Mouse (Mus musculus) limb, embryonic 12.5 days (tissue): ENCODE measurements at regions not wholly inside any gene's neighbourhood (a gene's known extent, or its start where the extent isn't known, plus 50 kb on each side); places are given as distances from the start of the nearest gene placed in this dataset.

ENCODE experiments used
- ATAC-seq: fragments of 200-750 bp; cut with Nextera tagmentation; 2 replicates; pipeline ENCODE4 v1.8.0; 2017; ENCODE audit warnings: low read depth, moderate TSS enrichment; ENCODE audit not compliant: insufficient number of reproducible peaks, insufficient read depth, low FRiP score, low TSS enrichment
- H3K27ac ChIP-seq: fragments of 300-500 bp; sonication (generic); 2 replicates; pipeline ENCODE4 v1.5.1; 2016; ENCODE audit warnings: mild to moderate bottlenecking, moderate library complexity
- H3K27me3 ChIP-seq: fragments of 300-500 bp; sonication (generic); 2 replicates; pipeline ENCODE4 v1.6.1; 2016; ENCODE audit warnings: mild to moderate bottlenecking, moderate library complexity
- H3K36me3 ChIP-seq: fragments of 300-500 bp; sonication (generic); 2 replicates; pipeline ENCODE4 v1.6.1; 2016; ENCODE audit warnings: mild to moderate bottlenecking, moderate library complexity
- H3K4me1 ChIP-seq: fragments of 300-500 bp; sonication (generic); replicated peaks from 2 replicates; pipeline ENCODE4 v1.6.1; 2016
- H3K4me2 ChIP-seq: fragments of 300-500 bp; sonication (generic); 2 replicates; pipeline ENCODE4 v1.6.1; 2016; ENCODE audit warnings: mild to moderate bottlenecking, moderate library complexity
- H3K4me3 ChIP-seq: fragments of 300-500 bp; sonication (generic); replicated peaks from 2 replicates; pipeline ENCODE4 v1.5.1; 2016; ENCODE audit warnings: mild to moderate bottlenecking
- H3K9ac ChIP-seq: fragments of 300-500 bp; sonication (generic); replicated peaks from 2 replicates; pipeline ENCODE4 v1.6.1; 2016; ENCODE audit warnings: mild to moderate bottlenecking, moderate library complexity
- H3K9me3 ChIP-seq: fragments of 300-500 bp; sonication (generic); 2 replicates; pipeline ENCODE4 v1.6.1; 2016; ENCODE audit warnings: mild to moderate bottlenecking, moderate library complexity
- WGBS: fragments of 180-500 bp; shearing (Covaris S2); methylation state at CpG from one replicate; pipeline ENCODE4 v1.1.7; 2016; 5-methylcytosine and 5-hydroxymethylcytosine counted together

DNA sequence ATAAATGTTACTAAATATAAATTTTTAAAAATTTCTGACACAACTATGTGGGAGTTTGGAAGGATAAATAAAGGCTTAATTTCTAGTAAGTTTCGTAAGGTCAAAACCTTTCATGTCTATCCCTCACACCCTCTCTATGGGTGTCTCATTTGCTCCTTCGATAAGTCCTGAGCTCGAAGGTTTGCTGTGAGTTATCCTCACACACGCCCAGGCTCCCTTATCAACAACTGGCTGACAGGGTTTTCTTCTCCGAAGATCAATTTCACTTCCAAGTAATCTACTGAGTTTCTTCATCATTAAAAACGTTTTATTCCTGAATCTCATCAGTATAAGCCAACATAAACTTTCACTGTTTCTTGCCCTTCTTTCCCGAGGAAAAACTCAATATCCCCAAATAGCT is 416.0 kb upstream of the Nudt12 start:
- no peaks in the 10 kb centered on the region for H3K4me1 ChIP-seq
- H3K27me3 ChIP-seq: no peaks in the 10 kb centered on the region
- ATAC-seq: no peak
- no peak overlapping the region for H3K4me3 ChIP-seq
- H3K27ac ChIP-seq: no peak overlapping the region
- no peak overlapping the region for H3K9ac ChIP-seq
- H3K36me3 ChIP-seq: no peaks in the 10 kb centered on the region
- no peaks in the 10 kb centered on the region for H3K9me3 ChIP-seq
- 68% methylated on average over 7 of the region's 7 CpGs for WGBS
- no peak overlapping the region for H3K4me2 ChIP-seq

- 14% methylated on average over 14 of the region's 14 CpGs for WGBS
- Histone ChIP-seq H3K27ac (no peak overlapping the region), H3K9me3 (no peaks in the 10 kb centered on the region), H3K9ac (no peak overlapping the region), H3K4me1 (no peaks in the 10 kb centered on the region), H3K27me3 (no peaks in the 10 kb centered on the region), H3K4me3 (peak overlapping the region; percentile 28), H3K36me3 (no peaks in the 10 kb centered on the region), H3K4me2 (peak overlapping the region; percentile 53)
- peak; percentile 63; the same call in 1 of the 2 replicates for ATAC-seq
Observed at GRCm38 (mm10) chr17:59421489-59421888, 408.3 kb upstream of the Nudt12 start.

- no peaks in the 10 kb centered on the region for H3K9me3 ChIP-seq
Observed at GRCm38 (mm10) chr17:59409315-59409714, 396.1 kb upstream of the Nudt12 start.

DNA sequence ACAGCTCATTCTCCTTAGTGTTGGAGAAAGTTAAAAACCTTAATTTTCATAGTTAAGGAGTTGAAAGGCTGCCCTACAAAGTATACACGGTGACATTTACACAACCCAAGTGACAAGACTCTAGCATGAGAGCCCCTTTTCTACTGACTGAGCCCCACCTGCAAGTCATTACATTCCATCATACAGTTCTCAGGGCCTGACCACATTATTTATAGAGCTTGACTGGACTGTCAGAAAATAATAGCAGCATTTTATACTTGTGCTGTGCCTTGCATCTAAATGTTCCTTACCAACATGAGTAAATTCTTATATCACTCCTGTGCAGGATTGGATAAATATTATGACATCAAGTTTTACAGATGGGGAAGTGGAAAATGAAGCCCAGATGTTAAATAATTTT is 391.4 kb upstream of the Nudt12 start:
- Histone ChIP-seq H3K4me3 (no peak overlapping the region), H3K27ac (no peak overlapping the region), H3K4me2 (no peak overlapping the region), H3K4me1 (no peaks in the 10 kb centered on the region), H3K9me3 (no peaks in the 10 kb centered on the region), H3K9ac (no peak overlapping the region), H3K36me3 (no peaks in the 10 kb centered on the region), H3K27me3 (no peaks in the 10 kb centered on the region)
- 53% methylated on average over 1 of the region's 1 CpGs for WGBS
- ATAC-seq: no peak

More at GRCm38 (mm10) chr17:59409315-59409714, 396.1 kb upstream of the Nudt12 start:
- no peak overlapping the region for H3K27ac ChIP-seq
- no peaks in the 10 kb centered on the region for H3K36me3 ChIP-seq
- H3K4me1 ChIP-seq: no peaks in the 10 kb centered on the region
- no peak overlapping the region for H3K4me3 ChIP-seq
- no peak overlapping the region for H3K9ac ChIP-seq
- no peak overlapping the region for H3K4me2 ChIP-seq
- WGBS: 87% methylated on average over 2 of the region's 2 CpGs
- ATAC-seq: no peak
- no peaks in the 10 kb centered on the region for H3K27me3 ChIP-seq

DNA sequence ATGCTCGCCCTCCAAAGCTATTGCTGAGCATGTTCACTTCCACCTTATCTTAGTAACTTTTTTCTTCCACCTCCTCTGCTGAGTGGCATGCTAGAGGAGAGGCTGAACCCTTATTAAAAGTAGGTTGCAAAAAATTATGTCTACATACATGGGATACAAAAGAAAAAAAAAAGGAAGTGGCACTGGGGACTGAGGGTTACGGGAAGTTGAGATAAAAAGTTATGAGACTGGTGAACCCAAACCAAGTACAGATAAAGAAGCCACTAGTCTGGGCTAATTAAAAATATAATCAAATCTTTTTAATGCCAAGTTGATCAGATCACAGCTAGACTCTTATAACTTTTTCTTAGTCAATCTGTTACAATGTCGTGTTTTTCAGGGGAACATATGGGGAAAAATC is 384.2 kb upstream of the Nudt12 start:
- Histone ChIP-seq H3K9me3 (no peaks in the 10 kb centered on the region), H3K4me2 (no peak overlapping the region), H3K27ac (no peak overlapping the region), H3K4me1 (no peaks in the 10 kb centered on the region), H3K9ac (no peak overlapping the region), H3K4me3 (no peak overlapping the region), H3K27me3 (no peaks in the 10 kb centered on the region), H3K36me3 (no peaks in the 10 kb centered on the region)
- WGBS: 91% methylated on average over 3 of the region's 3 CpGs
- no peak for ATAC-seq

GRCm38 (mm10) chr17:59383107-59383438 is 369.9 kb upstream of the Nudt12 start:
- peak overlapping the region; percentile 73 for H3K27ac ChIP-seq
- no peak overlapping the region for H3K4me2 ChIP-seq
- no peaks in the 10 kb centered on the region for H3K27me3 ChIP-seq
- WGBS: 60% methylated on average over 5 of the region's 5 CpGs
- H3K4me1 ChIP-seq: peaks cover 15% of the 10 kb centered on the region
- H3K4me3 ChIP-seq: no peak overlapping the region
- H3K9me3 ChIP-seq: no peaks in the 10 kb centered on the region
- H3K36me3 ChIP-seq: no peaks in the 10 kb centered on the region
- no peak overlapping the region for H3K9ac ChIP-seq
- peak; percentile 31; the same call in 1 of the 2 replicates for ATAC-seq

GRCm38 (mm10) chr17:59382225-59383106 is 369.3 kb upstream of the Nudt12 start:
- WGBS: 56% methylated on average over 7 of the region's 7 CpGs
- no peak overlapping the region for H3K4me2 ChIP-seq
- no peaks in the 10 kb centered on the region for H3K36me3 ChIP-seq
- H3K4me1 ChIP-seq: peaks cover 15% of the 10 kb centered on the region
- no peaks in the 10 kb centered on the region for H3K27me3 ChIP-seq
- no peaks in the 10 kb centered on the region for H3K9me3 ChIP-seq
- ATAC-seq: peak; percentile 87; the same call in 1 of the 2 replicates
- peak overlapping the region; percentile 73 for H3K27ac ChIP-seq
- no peak overlapping the region for H3K9ac ChIP-seq
- H3K4me3 ChIP-seq: no peak overlapping the region

DNA sequence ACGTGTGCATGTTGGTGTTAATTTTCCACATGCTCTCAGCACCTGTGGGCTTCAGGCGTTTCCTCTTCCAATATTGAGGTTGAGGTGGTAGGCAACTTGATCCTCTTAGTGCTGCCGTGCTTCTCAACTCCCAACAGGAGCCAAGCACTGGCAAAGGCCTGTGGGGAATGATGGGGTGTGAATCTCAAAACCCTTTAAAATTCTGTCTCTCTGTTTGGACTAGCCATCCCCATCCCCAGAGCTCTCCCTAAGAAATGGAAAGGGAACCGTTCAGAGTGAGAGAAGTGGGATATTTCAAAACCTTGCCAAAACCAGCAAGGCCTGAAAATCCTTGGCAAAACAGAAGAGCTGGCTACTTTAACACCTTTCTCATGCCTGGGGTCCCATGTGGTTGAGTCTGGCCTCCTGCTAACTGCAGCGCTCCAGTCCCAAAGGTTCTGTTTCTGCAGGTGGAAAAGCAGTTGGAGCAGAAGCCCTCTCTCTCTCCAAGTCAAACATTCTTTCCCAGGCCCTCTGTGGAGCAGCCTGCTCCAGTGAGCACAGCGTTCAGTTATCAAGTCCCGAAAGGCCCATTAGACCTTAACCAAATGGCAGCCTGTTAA is 360.4 kb upstream of the Nudt12 start:
- H3K27ac ChIP-seq: peak overlapping the region; percentile 62
- 33% methylated on average over 7 of the region's 7 CpGs for WGBS
- no peak overlapping the region for H3K9ac ChIP-seq
- no peaks in the 10 kb centered on the region for H3K36me3 ChIP-seq
- H3K4me1 ChIP-seq: peaks cover 16% of the 10 kb centered on the region
- H3K27me3 ChIP-seq: no peaks in the 10 kb centered on the region
- H3K4me2 ChIP-seq: no peak overlapping the region
- ATAC-seq: peak; percentile 59; the same call in 1 of the 2 replicates
- H3K9me3 ChIP-seq: no peaks in the 10 kb centered on the region
- H3K4me3 ChIP-seq: no peak overlapping the region

- H3K4me1 ChIP-seq: peaks cover 22% of the 10 kb centered on the region
- H3K4me2 ChIP-seq: no peak overlapping the region
- no peak overlapping the region for H3K4me3 ChIP-seq
- H3K27me3 ChIP-seq: no peaks in the 10 kb centered on the region
- H3K27ac ChIP-seq: no peak overlapping the region
- no peak for ATAC-seq
- no peak overlapping the region for H3K9ac ChIP-seq
- no peaks in the 10 kb centered on the region for H3K36me3 ChIP-seq
- H3K9me3 ChIP-seq: no peaks in the 10 kb centered on the region
- WGBS: 90% methylated on average over 7 of the region's 7 CpGs
Observed at GRCm38 (mm10) chr17:59369624-59370541, 356.7 kb upstream of the Nudt12 start.

GRCm38 (mm10) chr17:59365340-59365739 is 352.2 kb upstream of the Nudt12 start:
- Histone ChIP-seq H3K36me3 (no peaks in the 10 kb centered on the region), H3K9ac (no peak overlapping the region), H3K9me3 (no peaks in the 10 kb centered on the region), H3K4me1 (peaks cover 13% of the 10 kb centered on the region), H3K4me3 (no peak overlapping the region), H3K27ac (peak overlapping the region; percentile 71; the same call in 1 of the 2 replicates), H3K4me2 (no peak overlapping the region), H3K27me3 (no peaks in the 10 kb centered on the region)
- 36% methylated on average over 2 of the region's 2 CpGs for WGBS
- no peak for ATAC-seq

DNA sequence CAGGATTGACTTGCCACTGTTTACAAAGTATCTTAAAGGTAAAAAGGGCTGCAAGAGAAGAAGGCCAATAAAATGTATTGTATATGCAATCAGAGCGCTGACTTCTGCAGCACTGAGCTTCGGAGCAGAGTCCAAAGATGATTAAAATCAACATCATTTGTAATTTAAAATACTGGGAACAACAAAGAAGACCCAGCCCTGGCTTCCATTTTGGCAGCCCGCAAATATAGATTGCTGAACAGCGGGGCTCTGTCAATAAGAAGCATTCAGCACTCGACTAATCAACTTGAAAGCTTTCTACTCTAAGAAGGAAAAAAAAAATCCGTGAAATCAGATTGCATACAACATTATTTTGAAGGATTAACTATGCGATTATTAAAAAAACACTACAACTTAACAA is 348.9 kb upstream of the Nudt12 start:
- 59% methylated on average over 7 of the region's 7 CpGs for WGBS
- H3K4me3 ChIP-seq: no peak overlapping the region
- H3K27me3 ChIP-seq: no peaks in the 10 kb centered on the region
- peaks cover 13% of the 10 kb centered on the region for H3K4me1 ChIP-seq
- no peaks in the 10 kb centered on the region for H3K36me3 ChIP-seq
- no peaks in the 10 kb centered on the region for H3K9me3 ChIP-seq
- H3K4me2 ChIP-seq: no peak overlapping the region
- H3K27ac ChIP-seq: no peak overlapping the region
- no peak for ATAC-seq
- no peak overlapping the region for H3K9ac ChIP-seq
